Mouse (Mus musculus) hindbrain, postnatal 0 days (tissue): ENCODE measurements around the gene Gm37240. TPM values are rescaled to one million over a fixed set of nuclear protein-coding genes. Genes with fewer than 3 reads are reported as not detected.

Experiments
- ATAC-seq: fragments of 200-750 bp; cut with Nextera tagmentation; 2 replicates; pipeline ENCODE4 v1.8.0; 2017; ENCODE audit warnings: mild to moderate bottlenecking, moderate TSS enrichment, moderate library complexity
- DNase-seq: peaks from one replicate; pipeline ENCODE4 v3.0.0-alpha.2; 2015; ENCODE audit warnings: low spot score
- H3K27ac ChIP-seq: fragments of 300-500 bp; sonication (generic); 2 replicates; pipeline ENCODE4 v1.5.1; 2014; ENCODE audit warnings: mild to moderate bottlenecking
- H3K27me3 ChIP-seq: fragments of 300-500 bp; sonication (generic); 2 replicates; pipeline ENCODE4 v1.6.1; 2014; ENCODE audit warnings: low read length, mixed read lengths; ENCODE audit not compliant: insufficient read depth
- H3K36me3 ChIP-seq: fragments of 300-500 bp; sonication (generic); 2 replicates; pipeline ENCODE4 v1.6.1; 2014; ENCODE audit warnings: low read length, mixed read lengths; ENCODE audit not compliant: insufficient read depth
- H3K4me1 ChIP-seq: fragments of 300-500 bp; sonication (generic); 2 replicates; pipeline ENCODE4 v1.6.1; 2014; ENCODE audit warnings: antibody characterized with exemption, low read length, mixed read lengths; ENCODE audit not compliant: insufficient read depth
- H3K4me2 ChIP-seq: fragments of 300-500 bp; sonication (generic); 2 replicates; pipeline ENCODE4 v1.6.1; 2014; ENCODE audit warnings: low read depth, mild to moderate bottlenecking, low read length, moderate library complexity, mixed read lengths
- H3K4me3 ChIP-seq: fragments of 300-500 bp; sonication (generic); 2 replicates; pipeline ENCODE4 v1.5.1; 2014; ENCODE audit warnings: low read length
- H3K9ac ChIP-seq: fragments of 300-500 bp; sonication (generic); replicated peaks from 2 replicates; pipeline ENCODE4 v1.6.1; 2014; ENCODE audit warnings: mild to moderate bottlenecking, low read length, moderate library complexity, mixed read lengths
- H3K9me3 ChIP-seq: fragments of 300-500 bp; sonication (generic); 2 replicates; pipeline ENCODE4 v1.6.1; 2016; ENCODE audit warnings: low read length, mixed read lengths
- CTCF ChIP-seq: IDR thresholded peaks from 2 replicates; pipeline ENCODE4 v1.5.1; 2016; ENCODE audit warnings: antibody characterized with exemption, control low read depth, low read depth
- WGBS: fragments of 180-500 bp; shearing (Covaris S2); extraction: QIAGEN DNeasy Blood & Tissue Kit; methylation state at CpG from one replicate; pipeline ENCODE4 v1.1.7; 2014; 5-methylcytosine and 5-hydroxymethylcytosine counted together
- polyA plus RNA-seq: library from polyadenylated mRNA; unstranded; fragments of >200 nt; fragmentation: Nextera tagmentation; extraction: Ambion mirVana; gene quantifications from 2 replicates; pipeline ENCODE4 v1.2.1, GENCODE M21; 2015
- total RNA-seq: library from RNA; depleted of rRNA; stranded (reverse); fragments of >200 nt; gene quantifications from 2 replicates; pipeline ENCODE4 v1.2.3, GENCODE M21; 2014

The Gm37240 gene
- total and polyA plus RNA-seq, 2 experiments from 2014 or later = 1.5 TPM; not detected in 1

DNA sequence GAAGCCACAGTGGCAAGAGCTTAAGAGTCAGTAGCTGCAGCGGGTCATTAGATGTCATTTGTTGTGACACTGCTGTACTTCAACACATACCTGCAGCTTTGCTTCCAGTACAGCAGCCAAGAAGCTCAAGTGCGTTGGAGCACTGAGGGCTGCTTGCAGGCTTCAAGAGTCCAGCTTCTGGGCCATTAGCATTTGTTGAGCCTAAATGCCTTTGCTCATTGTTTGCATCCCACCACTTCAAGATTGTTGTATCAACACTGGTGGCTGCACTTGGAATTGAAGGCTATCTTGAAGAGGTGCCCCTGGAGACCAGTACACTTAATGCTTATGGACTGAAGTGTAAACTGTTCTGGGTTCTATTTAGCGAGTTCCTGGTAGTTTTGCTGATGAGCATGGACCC lies 280.4 kb downstream of the Gm37240 start:
- H3K9me3 ChIP-seq = no peaks in the 10 kb centered on the region
- ATAC-seq = no peak
- H3K4me2 ChIP-seq = no peak overlapping the region
- peaks cover 4% of the 10 kb centered on the region; the same call in 1 of the 2 replicates for H3K4me1 ChIP-seq
- WGBS = 85% methylated on average over 3 of the region's 3 CpGs
- TF ChIP-seq CTCF = no peak
- DNase-seq = no peak
- H3K36me3 ChIP-seq = no peaks in the 10 kb centered on the region
- no peaks in the 10 kb centered on the region for H3K27me3 ChIP-seq
- no peak overlapping the region for H3K9ac ChIP-seq
- no peak overlapping the region for H3K27ac ChIP-seq
- H3K4me3 ChIP-seq = no peak overlapping the region

DNA sequence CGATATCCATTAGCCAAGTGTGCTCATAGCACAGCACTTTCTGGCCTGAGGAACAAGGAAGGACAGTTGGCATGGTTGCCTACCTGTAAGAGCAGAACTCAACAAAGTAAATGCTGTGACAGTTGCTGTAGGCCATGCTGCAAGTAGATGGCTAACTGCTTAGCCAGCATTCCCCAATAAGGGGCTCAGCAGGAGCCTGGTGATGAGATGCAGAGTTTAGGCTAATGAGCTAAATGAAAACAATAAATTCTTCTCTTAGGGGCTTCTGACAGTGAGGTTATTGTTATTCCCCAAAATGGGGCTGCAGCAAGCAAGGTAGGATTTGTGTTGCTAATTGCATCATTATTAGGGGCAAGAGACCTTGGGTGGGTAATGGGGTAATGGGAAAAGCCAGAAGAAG lies 283.5 kb downstream of the Gm37240 start:
- Histone ChIP-seq H3K9ac (no peak overlapping the region), H3K4me2 (no peak overlapping the region), H3K27me3 (no peaks in the 10 kb centered on the region), H3K27ac (no peak overlapping the region), H3K36me3 (no peaks in the 10 kb centered on the region), H3K9me3 (no peaks in the 10 kb centered on the region), H3K4me3 (no peak overlapping the region), H3K4me1 (peaks cover 8% of the 10 kb centered on the region; the same call in 1 of the 2 replicates)
- no peak for TF ChIP-seq CTCF
- DNase-seq (no peak), ATAC-seq (no peak)
- WGBS = 78% methylated on average over 1 of the region's 1 CpGs

DNA sequence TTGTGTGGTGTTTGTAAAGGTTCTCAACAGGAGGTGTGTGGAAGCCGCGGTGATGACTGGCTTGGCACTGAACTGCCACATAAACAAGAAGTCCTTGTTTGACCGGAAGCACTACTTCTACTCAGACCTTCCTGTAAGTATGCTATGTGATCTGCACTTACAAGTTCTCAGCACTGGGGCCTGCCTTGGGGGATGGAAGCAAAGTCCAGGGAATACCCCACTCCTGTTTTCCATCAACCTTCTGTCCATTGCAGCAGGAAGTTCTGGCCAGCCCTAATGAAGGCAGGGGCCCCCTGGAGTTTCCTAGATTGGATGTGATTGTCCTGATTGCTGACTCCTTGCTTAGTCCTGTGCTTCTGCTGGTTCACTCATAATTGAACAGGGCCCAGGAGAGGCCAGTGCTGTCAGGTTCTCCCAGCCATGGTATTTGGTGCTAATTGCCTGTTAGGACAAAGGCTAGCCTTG lies 285.4 kb downstream of the Gm37240 start:
- no peak overlapping the region for H3K27ac ChIP-seq

DNA sequence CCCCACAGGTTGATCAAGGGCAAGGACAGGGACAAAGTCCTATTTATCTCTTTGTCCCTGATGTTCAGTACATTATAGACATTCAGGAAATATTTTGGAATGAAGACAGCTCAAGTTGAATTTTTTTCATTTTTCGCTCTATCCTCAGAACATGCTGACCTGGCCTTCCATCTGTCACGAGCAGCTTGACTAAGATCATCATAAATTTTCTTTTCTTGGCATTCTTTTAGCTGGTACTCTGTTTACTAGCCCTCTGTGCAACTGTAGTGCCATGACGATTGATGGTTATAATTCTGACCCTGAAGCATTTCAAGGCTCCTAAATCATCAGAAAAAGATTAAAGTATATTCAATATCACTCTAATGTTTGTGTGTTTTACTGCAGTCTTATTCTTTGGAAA lies 287.8 kb downstream of the Gm37240 start:
- Histone ChIP-seq H3K4me3 (no peak overlapping the region), H3K4me1 (peaks cover 8% of the 10 kb centered on the region; the same call in 1 of the 2 replicates), H3K27me3 (no peaks in the 10 kb centered on the region), H3K4me2 (no peak overlapping the region), H3K27ac (no peak overlapping the region), H3K9me3 (no peaks in the 10 kb centered on the region), H3K36me3 (no peaks in the 10 kb centered on the region), H3K9ac (no peak overlapping the region)
- TF ChIP-seq CTCF = no peak
- ATAC-seq (no peak), DNase-seq (no peak)
- 73% methylated on average over 3 of the region's 3 CpGs for WGBS

More for the DNA sequence above, 285.4 kb downstream of the Gm37240 start:
- no peaks in the 10 kb centered on the region for H3K9me3 ChIP-seq
- peaks cover 8% of the 10 kb centered on the region; the same call in 1 of the 2 replicates for H3K4me1 ChIP-seq
- DNase-seq = no peak
- no peak overlapping the region for H3K4me3 ChIP-seq
- WGBS = 39% methylated on average over 3 of the region's 3 CpGs
- peak; percentile 62; the same call in 1 of the 2 replicates for ATAC-seq
- H3K27me3 ChIP-seq = no peaks in the 10 kb centered on the region
- no peak for TF ChIP-seq CTCF
- no peak overlapping the region for H3K9ac ChIP-seq
- no peak overlapping the region for H3K4me2 ChIP-seq
- H3K36me3 ChIP-seq = no peaks in the 10 kb centered on the region

DNA sequence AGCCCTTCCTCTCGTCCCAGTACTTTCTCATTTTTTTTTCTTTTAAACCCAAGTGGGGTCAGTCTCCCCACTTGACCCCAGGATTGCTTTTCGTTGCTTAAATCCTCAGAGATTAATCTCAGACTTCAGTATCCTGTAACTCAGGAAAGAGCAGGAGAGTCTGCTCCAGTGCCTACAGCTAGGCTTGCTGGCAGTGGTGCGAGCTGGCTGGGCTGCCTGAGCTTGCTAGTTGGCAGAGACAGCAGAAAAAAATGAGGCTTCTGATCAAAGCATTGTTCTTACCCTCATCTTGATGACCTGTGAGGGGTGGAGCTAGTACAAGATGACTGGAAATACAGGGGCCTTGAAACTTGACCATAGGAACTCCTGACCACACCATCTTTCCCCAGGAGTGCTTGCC lies 292.9 kb downstream of the Gm37240 start:
- Histone ChIP-seq H3K9me3 (no peaks in the 10 kb centered on the region), H3K27ac (no peak overlapping the region), H3K27me3 (no peaks in the 10 kb centered on the region), H3K4me3 (no peak overlapping the region), H3K36me3 (no peaks in the 10 kb centered on the region), H3K9ac (no peak overlapping the region), H3K4me2 (no peak overlapping the region), H3K4me1 (no peaks in the 10 kb centered on the region)
- no peak for TF ChIP-seq CTCF
- WGBS = 79% methylated on average over 3 of the region's 3 CpGs
- no peak for DNase-seq
- no peak for ATAC-seq

DNA sequence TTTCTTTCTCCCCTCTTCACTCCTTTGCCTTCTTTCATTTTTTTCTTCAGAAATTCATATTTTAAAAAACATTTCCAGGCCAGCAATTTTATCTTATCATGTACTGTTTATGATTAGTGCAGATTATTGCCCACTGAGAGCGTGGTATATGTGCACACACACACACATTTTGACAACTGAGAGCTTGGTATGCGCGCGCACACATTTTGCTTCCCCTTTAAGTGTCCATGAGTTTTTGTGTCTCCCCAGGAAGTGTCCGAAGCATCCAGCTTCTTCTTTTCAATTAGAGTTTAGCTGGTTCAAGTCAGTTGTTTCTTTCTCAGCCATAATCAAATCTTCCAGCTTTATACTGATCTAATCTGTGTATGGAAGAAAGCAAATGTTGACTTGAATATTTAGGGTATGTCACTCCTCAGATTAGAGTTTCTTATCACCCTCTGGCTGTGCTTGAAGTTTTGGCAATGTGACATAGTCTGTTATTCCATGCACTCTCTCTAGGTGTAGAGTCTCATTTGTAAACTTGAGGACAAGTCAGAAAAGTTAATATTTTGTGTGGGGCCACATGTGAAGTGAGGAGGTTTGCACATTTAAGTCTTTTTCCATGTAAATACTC lies 294.6 kb downstream of the Gm37240 start:
- 91% methylated on average over 5 of the region's 5 CpGs for WGBS
- no peak for DNase-seq
- H3K4me1 ChIP-seq = no peaks in the 10 kb centered on the region
- TF ChIP-seq CTCF = no peak
- no peak overlapping the region for H3K4me3 ChIP-seq
- no peaks in the 10 kb centered on the region for H3K27me3 ChIP-seq
- no peak for ATAC-seq
- no peak overlapping the region for H3K9ac ChIP-seq
- no peak overlapping the region for H3K4me2 ChIP-seq
- no peaks in the 10 kb centered on the region for H3K36me3 ChIP-seq
- H3K9me3 ChIP-seq = no peaks in the 10 kb centered on the region
- no peak overlapping the region for H3K27ac ChIP-seq

DNA sequence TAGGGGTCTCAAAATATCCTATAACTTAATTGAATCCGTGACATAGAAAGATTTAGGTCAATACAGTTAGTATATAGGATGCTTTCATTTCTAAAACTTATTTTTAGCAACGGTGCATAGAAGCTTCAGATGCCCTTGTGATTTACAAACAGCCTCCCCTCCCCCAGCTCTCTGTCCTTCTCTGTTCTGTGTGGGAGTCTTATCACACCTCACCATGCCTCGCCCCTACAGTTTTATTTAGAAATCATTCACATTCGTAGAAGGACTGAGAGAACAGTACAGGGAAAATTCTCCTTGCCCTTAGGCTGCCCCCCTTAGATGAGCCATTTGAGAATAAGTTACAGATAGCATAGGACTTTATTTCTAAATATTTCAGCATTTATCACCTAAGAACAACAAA lies 295.3 kb downstream of the Gm37240 start:
- Histone ChIP-seq H3K9ac (no peak overlapping the region), H3K4me3 (no peak overlapping the region), H3K4me2 (no peak overlapping the region), H3K36me3 (no peaks in the 10 kb centered on the region), H3K9me3 (no peaks in the 10 kb centered on the region), H3K27me3 (no peaks in the 10 kb centered on the region), H3K4me1 (no peaks in the 10 kb centered on the region), H3K27ac (no peak overlapping the region)
- no peak for DNase-seq
- TF ChIP-seq CTCF = no peak
- no peak for ATAC-seq
- 84% methylated on average over 4 of the region's 4 CpGs for WGBS
